Mouse (Mus musculus) R1 (cell line): ENCODE data around the gene Rufy2.

Experiments
- DNase-seq: peaks from one replicate; pipeline ENCODE4 v3.0.0-alpha.2; 2018; ENCODE audit warnings: low read depth, low spot score

Rufy2 gene

GRCm38 (mm10) chr10:62980039-62980954 is at the start of gene Rufy2:
Rufy2 (plus strand) TSS chr10:62980223.
- DNase-seq = peak; percentile 85

GRCm38 (mm10) chr10:62932381-62932780 is 47.6 kb upstream of the Rufy2 start:
- DNase-seq = peak; percentile 72

GRCm38 (mm10) chr10:62944975-62945580 is 34.9 kb upstream of the Rufy2 start:
- no peak for DNase-seq

GRCm38 (mm10) chr10:62946738-62947471 is 33.1 kb upstream of the Rufy2 start, which contains the start of gene Dna2:
Dna2 (plus strand) TSS chr10:62947026.
- peak; percentile 86 for DNase-seq

GRCm38 (mm10) chr10:62948551-62948950 is 31.5 kb upstream of the Rufy2 start:
- no peak for DNase-seq

- no peak for DNase-seq
These were observed 16.1 kb upstream of the Rufy2 start for GRCm38 (mm10) chr10:62963956-62964355.

GRCm38 (mm10) chr10:62965796-62966195 is 14.2 kb upstream of the Rufy2 start:
- DNase-seq = no peak

- DNase-seq = no peak
These were observed 13.7 kb upstream of the Rufy2 start for GRCm38 (mm10) chr10:62966291-62966690.

- DNase-seq = peak; percentile 25
These were observed 8.2 kb upstream of the Rufy2 start for GRCm38 (mm10) chr10:62971821-62972220.

GRCm38 (mm10) chr10:62979667-62980038 is 370 bp upstream of the Rufy2 start:
- DNase-seq = no peak

GRCm38 (mm10) chr10:62984072-62984471 is 4.0 kb downstream of the Rufy2 start:
- DNase-seq = no peak

GRCm38 (mm10) chr10:62984495-62984894 is 4.5 kb downstream of the Rufy2 start:
- DNase-seq = no peak

- peak; percentile 87 for DNase-seq
These were observed 7.3 kb downstream of the Rufy2 start for GRCm38 (mm10) chr10:62987341-62987740.

- DNase-seq = peak; percentile 72
These were observed 10.6 kb downstream of the Rufy2 start for GRCm38 (mm10) chr10:62990636-62991035.

GRCm38 (mm10) chr10:62993991-62994390 is 14.0 kb downstream of the Rufy2 start:
- peak; percentile 70 for DNase-seq

GRCm38 (mm10) chr10:63000584-63000983 is 20.6 kb downstream of the Rufy2 start:
- no peak for DNase-seq

GRCm38 (mm10) chr10:63003252-63003651 is 23.2 kb downstream of the Rufy2 start:
- DNase-seq = no peak

GRCm38 (mm10) chr10:63004556-63004955 is 24.5 kb downstream of the Rufy2 start:
- no peak for DNase-seq

- DNase-seq = no peak
These were observed 28.2 kb downstream of the Rufy2 start for GRCm38 (mm10) chr10:63008193-63008592.

GRCm38 (mm10) chr10:63010268-63010667 is 30.2 kb downstream of the Rufy2 start:
- no peak for DNase-seq

GRCm38 (mm10) chr10:63011556-63011955 is 31.5 kb downstream of the Rufy2 start:
- DNase-seq = no peak

- no peak for DNase-seq
These were observed 33.5 kb downstream of the Rufy2 start for GRCm38 (mm10) chr10:63013476-63013875.
